Mouse (Mus musculus): Measurements from ENCODE around the gene Top2a.

The Top2a gene

DNA sequence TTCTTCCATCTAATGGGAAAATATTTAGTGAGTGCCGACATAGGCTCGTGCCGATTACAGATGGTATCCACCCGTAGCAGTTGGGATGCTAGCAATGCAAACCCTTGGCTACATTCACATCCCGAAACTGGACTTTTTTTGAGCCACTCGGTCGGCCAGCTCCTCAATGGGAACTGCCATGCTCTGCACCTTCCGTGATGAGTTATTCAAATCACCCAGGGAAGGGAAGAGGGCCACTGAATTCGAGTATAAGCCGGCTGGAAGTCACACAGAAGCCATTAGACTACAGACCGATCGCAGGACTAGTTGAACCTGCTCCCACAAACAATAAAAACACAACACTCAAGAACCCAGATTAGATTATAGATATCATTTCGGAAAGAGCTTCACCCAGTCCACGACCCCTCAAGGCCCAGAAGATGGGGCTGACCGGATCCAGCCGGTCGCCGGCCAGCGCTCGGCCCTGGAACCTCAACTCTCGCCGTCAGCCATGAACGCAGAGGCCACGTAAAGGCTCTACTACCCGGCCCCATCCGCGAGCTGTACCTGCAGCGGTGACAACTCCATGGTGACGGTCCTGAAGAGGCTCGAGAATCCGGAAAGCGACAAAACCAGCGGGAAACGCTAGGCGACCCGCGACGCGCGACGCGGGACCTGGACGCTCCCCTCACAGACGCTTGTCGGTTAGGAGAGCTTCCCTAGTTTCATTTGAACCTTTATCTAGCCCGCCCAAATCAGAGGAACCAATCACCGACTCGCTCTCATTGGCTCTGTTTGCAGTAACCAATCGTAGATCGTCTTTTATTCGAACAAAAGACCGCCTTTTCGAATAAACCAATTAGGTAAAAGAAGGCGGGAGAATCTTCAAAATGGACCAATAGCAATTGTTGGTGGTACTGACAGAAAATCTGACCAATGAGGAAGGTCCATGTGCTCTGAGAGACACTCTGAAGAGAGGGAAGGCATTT, at the start of gene Top2a:
Gene Top2a (minus strand): TSS at position 690 of the 968 bp plus-strand sequence.
- peak; percentile 100 for DNase-seq (ENCODE audit: low spot score)

DNA sequence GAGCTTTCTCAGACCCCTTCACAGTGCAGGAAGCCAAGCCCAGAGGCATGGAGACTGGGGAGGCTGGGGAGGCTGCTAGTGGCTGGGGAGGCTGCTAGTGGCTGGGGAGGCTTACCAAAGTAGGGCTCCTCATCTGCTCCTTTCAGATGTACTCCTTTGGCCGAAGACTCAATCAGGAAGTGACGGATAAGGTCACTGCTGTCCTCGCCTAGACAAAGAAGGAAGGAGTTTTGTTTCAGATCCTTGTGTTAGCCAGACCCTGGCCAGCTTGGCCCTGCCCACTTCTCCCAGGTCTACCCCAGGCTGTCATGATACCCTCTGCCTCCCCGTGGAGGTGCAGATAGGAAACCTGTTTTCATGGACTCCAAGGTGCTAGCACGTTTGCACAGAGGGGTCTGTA, 49.8 kb upstream of the Top2a start:
- no peak for DNase-seq (ENCODE audit: low spot score)

DNA sequence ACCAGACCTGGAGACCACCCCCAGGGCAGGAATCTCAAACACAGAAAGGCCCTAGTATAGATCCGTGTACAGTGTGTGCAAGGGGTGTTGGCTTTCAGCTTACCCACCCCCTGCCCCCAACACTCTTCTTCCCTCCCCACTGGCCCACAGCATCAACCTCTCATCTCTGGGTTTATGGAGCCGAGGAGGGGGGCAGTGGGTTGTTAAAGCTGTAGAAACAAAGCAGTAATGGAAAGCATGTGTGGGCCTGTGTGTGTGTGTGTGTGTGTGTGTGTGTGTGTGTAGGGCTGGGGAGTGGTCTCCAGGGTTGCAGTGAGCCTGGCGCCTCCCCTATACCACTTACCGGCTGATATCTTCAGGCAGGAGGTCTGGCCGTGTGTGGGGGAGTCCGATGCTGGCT, 47.9 kb upstream of the Top2a start:
- peak; percentile 88 for DNase-seq (ENCODE audit: low spot score)

DNA sequence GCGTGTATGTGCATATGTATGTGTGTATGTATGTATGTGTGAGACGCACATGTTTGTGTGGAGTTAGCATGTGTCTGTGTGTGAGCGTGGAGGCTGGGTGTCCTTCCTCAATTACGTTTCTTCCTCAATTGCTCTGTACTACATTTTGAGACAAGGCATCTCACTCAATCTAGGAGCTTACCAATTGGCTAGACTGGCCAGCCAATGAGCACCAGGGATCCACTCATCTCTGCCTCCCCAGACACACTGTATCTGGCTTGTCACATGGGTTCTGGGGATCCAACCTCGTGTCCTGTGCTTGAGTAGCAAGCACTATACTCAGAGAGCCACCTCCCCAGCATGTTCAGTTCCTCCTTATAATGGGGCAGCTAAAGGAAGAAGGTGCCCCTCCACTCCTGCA, 44.5 kb upstream of the Top2a start:
- DNase-seq (ENCODE audit: low spot score), result no peak

DNA sequence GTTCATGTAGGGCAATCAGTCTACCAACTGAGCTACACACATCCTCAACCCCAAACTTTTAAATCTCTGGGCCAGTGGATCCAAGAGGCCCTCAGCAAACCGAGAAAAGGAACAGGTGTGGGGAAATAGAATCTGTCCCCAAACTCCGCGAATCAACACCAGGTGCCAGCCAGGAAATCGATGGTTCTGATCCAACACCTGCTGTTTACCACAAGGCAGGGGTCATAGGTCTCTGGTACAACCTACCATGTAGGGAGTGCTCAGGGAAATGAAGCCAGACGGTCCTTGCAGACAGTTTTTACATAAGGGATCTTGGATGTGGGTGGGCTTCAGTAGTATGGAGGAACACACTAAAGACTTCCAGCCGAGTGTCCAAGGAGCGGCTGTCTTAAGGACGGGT, 43.6 kb upstream of the Top2a start:
- DNase-seq (ENCODE audit: low spot score), result no peak

DNA sequence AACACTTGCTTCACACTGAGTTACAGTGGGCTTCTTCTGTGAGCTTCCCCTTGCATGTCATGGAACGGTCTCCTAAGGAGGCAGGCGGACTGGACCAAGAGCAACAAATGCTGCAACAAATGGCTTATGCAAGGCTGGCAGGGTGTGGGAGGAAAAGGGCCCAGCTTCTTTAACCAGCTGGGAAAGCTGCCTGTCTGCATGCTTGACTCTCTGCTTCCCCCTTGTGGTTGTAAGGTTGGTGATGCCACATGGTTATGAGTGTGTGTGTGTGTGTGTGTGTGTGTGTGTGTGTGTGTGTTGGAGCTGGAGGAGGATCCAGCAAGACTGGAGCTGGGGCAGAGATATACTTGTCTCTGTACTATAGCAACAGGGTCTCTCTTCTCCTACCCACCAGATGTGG, 42.0 kb upstream of the Top2a start:
- peak; percentile 92 for DNase-seq (ENCODE audit: low spot score)

DNA sequence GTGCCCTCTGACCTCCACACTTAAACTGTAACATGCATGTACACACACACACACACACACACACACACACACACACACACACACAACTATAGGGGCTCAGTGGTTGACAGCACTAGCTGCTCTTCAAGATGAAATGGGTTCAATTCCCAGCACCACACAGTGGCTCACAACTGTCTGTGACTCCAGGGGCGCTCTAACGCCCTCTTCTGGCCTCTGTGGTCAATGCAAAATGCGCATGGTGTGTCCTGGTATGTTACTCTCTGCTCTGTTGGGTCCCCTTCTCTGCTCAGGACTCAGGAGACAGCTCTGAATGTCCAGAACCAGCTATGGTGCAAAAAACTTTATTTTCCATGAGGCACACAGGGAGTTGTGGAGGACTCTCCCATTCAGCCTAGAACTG, 41.4 kb upstream of the Top2a start:
- no peak for DNase-seq (ENCODE audit: low spot score)

DNA sequence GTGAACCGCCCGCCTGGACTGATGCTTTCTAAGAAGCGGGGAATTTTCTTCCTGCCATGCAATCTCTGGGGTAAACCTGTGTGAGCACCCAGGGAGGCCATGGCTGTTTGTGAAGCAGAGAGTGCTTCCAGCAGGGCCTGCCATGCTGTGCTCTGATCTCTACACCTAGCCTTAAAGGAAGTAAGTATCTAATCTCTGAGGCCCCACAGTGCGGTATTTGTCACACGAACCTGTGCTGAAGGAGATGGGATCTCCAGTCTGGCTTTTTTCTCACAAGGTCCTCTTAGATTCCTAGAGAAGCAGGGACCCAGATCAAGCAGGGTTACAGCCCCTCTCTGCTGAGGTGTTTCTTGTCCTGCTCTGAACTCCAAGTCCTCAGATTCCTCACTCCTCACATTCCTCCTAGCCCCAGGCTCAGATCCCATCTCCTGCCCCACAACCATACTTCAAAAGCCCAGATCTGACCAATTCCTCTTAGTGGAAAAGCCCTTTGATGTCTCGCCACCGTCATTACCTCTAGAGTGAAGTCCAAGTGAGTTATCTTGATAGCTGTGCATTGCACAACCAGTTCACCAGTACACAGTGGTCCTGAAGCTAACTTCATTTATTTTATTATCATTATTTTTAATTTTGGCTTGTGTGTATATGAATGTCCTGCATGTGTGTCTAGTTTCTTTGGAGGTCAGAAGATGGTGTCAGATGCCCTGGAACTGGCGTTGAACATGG, 39.6 kb upstream of the Top2a start:
- DNase-seq (ENCODE audit: low spot score), result no peak

DNA sequence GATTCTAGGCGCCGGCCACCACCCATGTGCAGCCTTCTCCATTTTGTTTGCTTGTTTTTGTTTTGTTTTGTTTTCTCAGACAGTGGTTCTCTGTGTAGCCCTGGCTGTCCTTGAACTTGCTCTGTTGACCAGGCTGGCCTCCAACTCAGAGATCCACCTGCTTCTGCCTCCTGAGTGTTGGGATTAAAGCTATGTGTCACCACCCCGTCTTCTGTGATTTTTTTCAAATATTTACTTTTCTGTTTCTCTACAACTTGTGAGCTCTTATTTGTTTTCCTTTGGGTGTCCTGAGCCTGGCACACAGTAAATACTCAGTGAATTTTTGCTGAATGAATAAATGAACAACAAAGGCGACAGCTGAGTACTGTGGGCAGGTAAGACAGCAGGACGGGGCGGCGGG, 38.7 kb upstream of the Top2a start:
- DNase-seq (ENCODE audit: low spot score), result no peak

DNA sequence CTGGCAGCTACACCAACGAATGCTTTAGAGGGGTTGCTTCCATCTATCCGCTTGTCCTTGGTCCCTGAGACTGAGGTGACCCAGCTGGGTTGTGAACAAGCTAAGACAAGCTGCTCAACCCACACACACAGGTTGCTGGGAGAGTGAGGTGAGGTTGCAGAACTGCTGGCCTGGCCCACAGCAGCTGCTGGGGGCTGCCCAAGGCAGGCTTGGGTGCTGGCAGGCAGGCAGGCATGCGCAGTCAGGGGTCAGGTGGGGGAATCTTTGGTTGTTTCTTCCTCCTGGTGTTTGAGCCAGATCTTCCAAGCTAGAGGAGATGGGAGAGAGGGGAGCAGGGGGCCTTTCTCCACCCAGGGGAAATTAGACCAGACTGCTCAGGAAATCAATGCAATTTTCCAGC, 36.4 kb upstream of the Top2a start:
- DNase-seq (ENCODE audit: low spot score), result no peak

DNA sequence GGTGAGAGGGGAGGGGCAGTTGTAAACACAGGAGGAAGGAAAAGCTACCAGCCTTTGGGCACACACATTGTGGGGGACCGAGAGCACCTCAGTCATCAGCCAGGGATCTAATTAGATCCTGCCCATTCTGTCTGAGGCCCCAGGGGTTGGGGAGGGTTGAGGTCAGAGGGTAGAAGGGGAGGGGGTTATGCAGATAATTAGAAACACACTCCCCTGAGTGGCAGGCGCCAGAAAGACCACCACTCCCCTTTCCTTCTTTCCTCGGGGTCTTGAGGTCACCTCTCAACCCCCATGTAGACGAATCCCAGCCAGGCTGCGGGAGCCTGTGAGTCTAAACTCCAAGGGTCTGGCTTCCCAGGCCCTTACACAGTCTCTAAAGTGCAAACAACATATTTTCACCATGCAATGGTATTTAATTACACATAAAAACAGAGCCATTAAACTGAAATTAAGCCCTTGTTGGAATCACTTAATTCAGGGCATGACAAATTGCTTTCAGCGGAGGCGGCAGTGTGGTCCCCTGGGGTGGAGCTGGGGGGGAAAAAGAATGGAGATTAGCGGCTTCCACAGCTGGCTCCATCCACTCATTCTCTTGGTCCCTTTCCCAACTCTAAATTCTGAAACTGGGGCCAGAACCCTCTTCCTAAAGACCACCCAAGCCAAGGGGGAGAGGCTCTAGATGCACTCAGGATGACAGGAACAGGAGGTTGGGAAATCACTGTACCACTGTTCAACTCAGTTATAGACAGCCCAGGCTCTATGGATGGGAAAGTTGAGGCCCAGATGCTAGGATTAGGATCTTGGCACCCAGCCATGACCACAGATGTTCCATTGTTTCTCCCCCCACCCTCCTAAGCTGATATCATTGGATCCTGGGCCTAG, 31.8 kb upstream of the Top2a start:
- DNase-seq (ENCODE audit: low spot score), result peak; percentile 87

DNA sequence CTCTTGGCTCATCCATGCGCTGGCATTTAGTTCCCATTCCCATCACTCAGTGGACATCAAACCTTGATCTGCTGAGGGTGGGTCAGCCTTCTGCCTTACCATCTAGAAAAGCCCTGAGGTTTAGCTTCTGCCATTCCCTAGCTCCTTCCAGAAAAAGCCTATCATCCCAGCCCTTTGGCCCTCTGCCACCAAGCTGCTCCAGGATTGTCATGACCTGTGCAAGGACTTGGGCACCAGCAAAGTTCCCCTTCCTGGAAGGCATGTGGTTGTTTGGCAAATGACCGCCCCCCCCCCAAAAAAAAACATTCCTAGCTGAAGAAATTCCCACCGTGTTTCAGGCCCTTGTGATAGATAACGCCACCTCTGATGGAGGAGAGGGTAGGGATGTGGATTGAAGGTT, 31.2 kb upstream of the Top2a start:
- DNase-seq (ENCODE audit: low spot score), result no peak

DNA sequence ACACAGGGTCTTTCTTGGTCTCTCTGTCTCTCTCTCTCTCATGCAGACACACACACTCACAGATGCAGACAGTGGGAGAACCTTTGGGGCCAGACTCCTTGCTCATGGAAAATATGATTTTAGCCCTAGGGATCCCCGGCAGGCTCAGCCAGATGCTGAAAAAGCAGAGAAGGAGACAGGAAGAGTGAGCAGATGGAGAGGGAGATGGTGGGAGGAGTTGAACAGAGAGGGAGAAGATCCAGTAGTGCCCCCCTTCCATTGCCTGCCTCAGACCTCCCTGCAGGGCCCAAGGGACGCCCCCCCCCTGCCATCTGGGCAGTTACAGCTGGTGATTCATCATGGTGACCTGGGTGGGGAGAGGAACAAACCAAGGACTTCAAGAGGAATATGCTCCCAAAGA, 23.7 kb upstream of the Top2a start:
- DNase-seq (ENCODE audit: low spot score), result no peak

DNA sequence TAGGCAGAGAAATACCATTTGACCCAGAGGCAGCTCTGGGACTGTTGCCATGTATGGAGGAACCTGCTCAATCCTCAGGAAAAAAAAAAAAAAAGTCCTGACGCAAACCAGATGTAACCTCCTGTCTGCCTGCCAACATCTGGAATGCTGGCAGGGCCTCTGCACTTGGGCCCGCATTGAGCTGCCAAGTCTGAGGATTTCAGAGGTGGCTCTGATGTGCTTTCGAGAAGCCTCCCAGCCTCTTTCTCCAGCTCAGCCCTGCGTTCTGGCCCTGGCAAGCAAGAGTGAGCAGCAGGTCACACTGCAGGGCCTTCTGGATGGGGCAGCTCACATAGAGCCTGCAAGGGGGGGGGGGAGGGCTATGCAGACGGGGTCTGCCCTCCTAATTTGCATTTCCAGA, 23.1 kb upstream of the Top2a start:
- no peak for DNase-seq (ENCODE audit: low spot score)

DNA sequence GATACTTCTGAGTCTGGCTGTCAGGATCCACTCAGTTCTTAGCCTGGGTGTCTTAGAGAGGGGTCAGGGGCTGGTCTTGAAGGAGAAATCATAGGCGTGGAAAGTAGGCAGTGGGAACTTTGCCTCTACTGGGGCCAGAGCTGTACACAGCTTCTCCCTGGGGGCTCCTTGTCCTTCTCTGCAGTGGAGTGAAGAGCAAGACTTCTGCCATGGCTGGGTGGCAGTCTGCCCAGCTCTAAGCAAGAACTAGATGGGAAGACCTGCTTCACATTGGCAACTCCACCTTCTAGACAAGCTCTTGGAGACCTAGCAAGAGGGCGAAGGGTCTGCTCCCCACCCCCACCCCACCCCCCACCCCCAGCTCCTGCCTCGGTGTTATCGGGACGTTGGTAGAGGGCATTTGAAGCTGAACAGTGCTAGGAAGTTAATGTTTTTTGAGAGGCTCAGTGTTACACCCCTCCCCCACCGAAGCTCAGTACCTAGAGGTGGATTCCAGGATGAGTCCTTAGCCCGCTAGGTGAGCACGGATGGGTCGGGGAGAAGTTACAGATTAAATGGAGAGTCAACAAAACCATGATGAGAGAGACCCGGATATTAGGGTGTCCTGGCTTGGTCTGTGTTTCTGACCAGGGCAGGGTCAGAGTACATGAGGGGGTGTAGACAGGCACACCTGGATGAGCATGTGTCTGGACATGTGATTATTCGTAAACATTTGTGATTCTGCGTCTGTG, 21.3 kb upstream of the Top2a start:
- no peak for DNase-seq (ENCODE audit: low spot score)

DNA sequence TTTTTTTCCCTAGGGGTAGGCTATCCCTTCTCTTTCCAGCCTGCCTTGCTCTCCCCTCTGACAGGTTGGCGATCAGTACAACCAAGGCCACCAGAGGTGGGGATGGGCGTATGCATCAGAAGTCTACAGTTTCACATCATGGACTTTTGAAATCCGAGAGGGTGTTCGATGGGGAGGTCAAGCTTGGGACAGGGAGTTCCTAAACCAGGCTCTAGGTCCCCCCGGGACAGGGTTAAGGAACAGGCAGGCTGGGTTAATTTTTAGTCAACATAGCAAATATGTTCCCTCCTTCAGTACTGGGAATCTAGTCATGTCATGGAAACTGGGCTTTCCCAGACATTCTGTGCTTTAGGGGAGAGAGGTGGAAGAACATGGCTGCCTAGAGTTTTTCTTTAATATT, 20.3 kb upstream of the Top2a start:
- DNase-seq (ENCODE audit: low spot score), result no peak

DNA sequence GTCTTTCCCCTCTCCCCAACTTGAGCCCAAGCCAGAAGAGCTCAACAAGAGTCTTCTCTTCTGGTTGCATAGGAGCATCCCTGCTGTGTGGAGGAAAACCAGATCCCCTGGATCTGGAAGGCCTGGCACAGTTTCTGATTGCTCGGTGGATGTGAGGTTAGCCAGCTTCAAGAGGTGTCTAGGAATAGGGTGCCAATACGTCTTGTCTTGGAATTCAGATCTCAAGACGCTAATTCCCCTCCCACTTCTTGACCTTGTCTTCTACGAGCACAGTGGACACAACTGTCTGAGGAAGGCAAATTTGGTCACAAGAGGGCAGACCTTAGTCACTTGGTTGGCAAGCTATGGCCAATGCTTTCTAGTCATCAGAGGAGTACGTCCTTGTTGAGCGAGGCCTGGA, 19.6 kb upstream of the Top2a start:
- DNase-seq (ENCODE audit: low spot score), result no peak

DNA sequence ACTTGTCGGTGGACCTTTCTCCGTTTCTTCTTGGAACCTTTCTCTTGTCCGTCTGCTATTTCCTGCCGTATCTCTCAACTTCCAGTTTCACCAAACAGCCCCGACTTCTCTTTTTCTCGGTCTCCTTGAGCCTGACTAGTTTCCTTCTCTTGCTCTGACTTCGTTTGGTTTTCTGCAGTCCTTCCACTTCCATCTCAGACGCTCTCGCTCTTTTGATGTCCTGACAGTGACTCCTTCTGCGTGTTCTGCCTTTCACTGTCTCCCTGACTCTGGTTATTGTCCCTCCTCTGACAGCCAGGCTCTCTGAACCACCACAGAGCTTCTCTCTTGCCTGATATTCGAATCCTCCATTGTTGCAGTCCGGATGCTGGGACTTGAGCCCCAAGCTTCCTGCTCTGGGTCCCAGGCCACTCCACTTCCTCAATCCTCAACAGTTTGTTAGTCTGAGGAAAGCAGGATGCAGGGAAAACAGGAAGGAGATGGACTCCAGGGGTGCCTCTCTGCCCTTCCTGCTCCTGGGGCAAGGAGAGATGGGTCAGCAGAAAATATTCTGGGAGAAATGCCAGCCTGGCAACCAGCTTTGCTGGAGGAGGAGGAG, 18.9 kb upstream of the Top2a start:
- DNase-seq (ENCODE audit: low spot score), result no peak

DNA sequence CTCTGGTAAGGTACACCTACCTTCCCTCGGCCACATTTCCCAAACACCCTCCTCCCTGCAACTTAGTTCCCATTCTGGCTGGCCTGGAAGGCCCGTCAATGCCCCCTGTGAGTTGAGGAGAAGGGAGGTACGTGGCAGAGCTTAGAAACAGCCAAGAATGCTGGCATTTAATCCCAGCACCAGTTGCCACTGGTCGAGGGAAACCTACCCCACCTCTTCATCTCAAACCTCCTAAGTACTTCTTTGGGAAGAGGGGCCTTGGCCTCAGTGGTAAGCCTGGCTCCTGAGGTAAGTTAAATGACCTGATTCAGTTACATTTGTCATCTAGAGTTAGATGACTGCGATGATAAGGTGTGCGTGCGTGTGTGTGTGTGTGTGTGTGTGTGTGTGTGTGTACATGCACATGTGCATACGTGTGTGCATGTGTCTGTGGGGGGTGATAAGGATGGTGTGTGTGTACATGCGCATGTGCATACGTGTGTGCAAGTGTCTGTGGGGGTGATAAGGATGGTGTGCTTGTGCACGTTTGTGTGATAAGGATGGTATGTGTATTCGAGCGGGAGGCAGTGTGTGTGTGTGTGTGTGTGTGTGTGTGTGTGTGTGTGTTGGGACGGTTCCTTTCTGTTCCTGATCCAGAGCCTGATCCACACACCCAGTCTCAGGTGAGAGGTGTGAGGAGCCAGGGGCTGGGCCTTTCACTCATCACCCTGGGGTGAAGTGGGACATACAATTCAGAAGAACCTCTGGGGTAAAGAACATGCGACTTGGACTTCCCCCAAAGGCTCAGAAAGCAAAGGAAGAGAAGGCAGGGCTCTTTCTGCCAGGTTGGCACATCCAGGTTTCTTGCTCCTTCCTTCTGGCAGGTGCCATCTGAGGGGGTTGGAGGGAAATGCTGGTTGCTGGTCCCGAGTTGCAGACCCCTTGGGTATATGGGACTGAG, 18.1 kb upstream of the Top2a start:
- no peak for DNase-seq (ENCODE audit: low spot score)
